11 mouse cellular contexts compared by ENCODE assay signal in the genomic region with DNA sequence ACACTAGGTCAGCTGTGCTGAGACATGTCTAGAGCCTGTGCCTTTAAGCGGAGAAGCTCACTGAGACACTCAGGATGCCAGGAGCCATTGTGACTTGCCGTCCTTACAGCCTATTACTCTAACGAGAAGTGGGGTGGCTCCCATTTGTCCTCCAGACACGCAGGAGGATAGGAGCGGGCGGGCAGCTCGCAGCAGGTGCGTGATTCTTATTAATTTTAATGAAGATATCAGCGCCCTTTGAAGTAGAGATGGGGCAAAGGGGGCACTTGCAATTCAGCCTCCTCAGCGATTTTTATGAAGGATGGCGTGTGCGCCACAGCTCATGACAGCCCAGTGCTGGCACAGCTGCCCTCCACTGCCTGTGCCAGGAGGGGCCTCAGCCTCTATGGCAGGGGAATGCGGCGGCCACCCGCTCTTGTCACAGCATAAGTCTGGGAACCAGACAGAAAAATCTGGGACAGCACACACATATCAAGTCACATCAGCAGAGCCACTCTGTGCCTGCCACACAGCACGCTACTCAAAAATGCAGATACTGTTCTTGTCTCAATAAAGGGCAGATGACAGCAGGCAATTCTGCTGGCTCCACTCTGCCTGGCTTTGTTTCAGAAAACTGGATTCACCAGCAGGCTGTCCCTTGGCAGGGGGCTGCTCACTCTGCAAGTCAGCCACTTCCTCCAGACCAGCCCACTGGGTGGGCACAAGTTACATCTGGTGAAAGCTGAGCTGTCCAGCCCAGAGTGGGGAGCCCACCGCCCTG. TPM values are rescaled to one million over a fixed set of nuclear protein-coding genes. Genes with fewer than 3 reads are reported as not detected.
DNase-seq lines count a peak whose midpoint lies in the region; ATAC-seq and TF ChIP-seq lines count a peak whose summit lies in the region.
"Had no signal": no experiment of that assay in that cellular context is flagged by ENCODE, and none has a peak within 500 bp of the region (broad histone marks: within the 10 kb centered on the region; RNA-seq: fewer than 3 reads in every experiment).

No protein-coding gene starts in this region.

- no peak overlapping the region for H3K9ac ChIP-seq in heart, embryonic 11.5 days (ENCODE audit: low read depth, low read length)
- H3K9ac ChIP-seq in hindbrain, embryonic 12.5 days = peak overlapping the region; percentile 38; the same call in 1 of the 2 replicates
- H3K9ac ChIP-seq in midbrain, embryonic 15.5 days = peak overlapping the region; percentile 17

- no peak overlapping the region for H3K4me3 ChIP-seq in heart, embryonic 11.5 days (ENCODE audit: low read depth, low read length)
- peak overlapping the region; percentile 48 for H3K4me3 ChIP-seq in cerebellum, adult 2 months (replicated peaks; ENCODE audit: insufficient read depth, low read depth, low read length)
- H3K4me3 ChIP-seq in hindbrain, embryonic 12.5 days = no peak overlapping the region
- peak overlapping the region; percentile 18 for H3K4me3 ChIP-seq in midbrain, embryonic 15.5 days

- peak; percentile 20; the same call in 1 of the 2 replicates for TF ChIP-seq POLR2A in cerebellum, adult 2 months (IDR thresholded peaks at IDR 0.05; ENCODE audit: borderline replicate concordance, insufficient read depth, low read length)

- H3K4me1 ChIP-seq in heart, embryonic 11.5 days (ENCODE audit: control insufficient read depth, insufficient read depth, low read length) = peaks cover 9% of the 10 kb centered on the region
- H3K4me1 ChIP-seq in cerebellum, adult 2 months (ENCODE audit: control insufficient read depth, insufficient read depth, low read length) = peaks cover 11% of the 10 kb centered on the region
- peaks cover 15% of the 10 kb centered on the region for H3K4me1 ChIP-seq in hindbrain, embryonic 12.5 days
- peaks cover 21% of the 10 kb centered on the region for H3K4me1 ChIP-seq in midbrain, embryonic 15.5 days

- ATAC-seq in heart, embryonic 11.5 days (replicated peaks; ENCODE audit: insufficient number of reproducible peaks, low FRiP score, low TSS enrichment) = no peak
- peak; percentile 83 for ATAC-seq in hindbrain, embryonic 12.5 days (ENCODE audit: low FRiP score)
- peak; percentile 88 for ATAC-seq in midbrain, embryonic 15.5 days (replicated peaks)

- no peaks in the 10 kb centered on the region for H3K9me3 ChIP-seq in heart, embryonic 11.5 days (replicated peaks; ENCODE audit: control insufficient read depth, low read length)
- no peaks in the 10 kb centered on the region for H3K9me3 ChIP-seq in hindbrain, embryonic 12.5 days (replicated peaks)
- no peaks in the 10 kb centered on the region for H3K9me3 ChIP-seq in midbrain, embryonic 15.5 days

- 62% methylated on average over 17 of the region's 17 CpGs for WGBS in heart, embryonic 11.5 days (ENCODE audit: insufficient replicate concordance)
- 6% methylated on average over 17 of the region's 17 CpGs for WGBS in cerebellum, adult 2 months
- 42% methylated on average over 17 of the region's 17 CpGs for WGBS in hindbrain, embryonic 12.5 days
- 21% methylated on average over 17 of the region's 17 CpGs for WGBS in midbrain, embryonic 15.5 days

- no peak for TF ChIP-seq CTCF in cerebellum, adult 2 months (IDR thresholded peaks at IDR 0.05; ENCODE audit: borderline replicate concordance, insufficient read depth, low read depth, low read length)

- no peaks in the 10 kb centered on the region for H3K27me3 ChIP-seq in heart, embryonic 11.5 days (ENCODE audit: control insufficient read depth, insufficient read depth, low read length)
- H3K27me3 ChIP-seq in cerebellum, adult 2 months (ENCODE audit: control insufficient read depth, insufficient read depth, low read length) = no peaks in the 10 kb centered on the region
- H3K27me3 ChIP-seq in hindbrain, embryonic 12.5 days = no peaks in the 10 kb centered on the region
- no peaks in the 10 kb centered on the region for H3K27me3 ChIP-seq in midbrain, embryonic 15.5 days (replicated peaks)

- peak overlapping the region; percentile 4 for H3K4me2 ChIP-seq in heart, embryonic 11.5 days
- H3K4me2 ChIP-seq in hindbrain, embryonic 12.5 days (replicated peaks) = peak overlapping the region; percentile 32
- peak overlapping the region; percentile 47 for H3K4me2 ChIP-seq in midbrain, embryonic 15.5 days

- DNase-seq in heart, adult 9 months (ENCODE audit: low spot score in 2 of 2) = no peak
- DNase-seq in cerebellum, adult 2 months = peak; percentile 54 to 62
- DNase-seq in natural killer cell, adult 2 months (ENCODE audit: low spot score in 2 of 2) = no peak
- no peak for DNase-seq in adrenal gland, adult (ENCODE audit: inconsistent age in 2 of 2, low spot score in 1 of 2)
- DNase-seq in gastrocnemius, postnatal 4 days (ENCODE audit: low spot score in 2 of 2) = no peak
- DNase-seq: kidney, postnatal 4 days had no signal

- H3K36me3 ChIP-seq in heart, embryonic 11.5 days (ENCODE audit: control insufficient read depth, insufficient read depth, low read length) = no peaks in the 10 kb centered on the region
- H3K36me3 ChIP-seq in hindbrain, embryonic 12.5 days = no peaks in the 10 kb centered on the region
- no peaks in the 10 kb centered on the region for H3K36me3 ChIP-seq in midbrain, embryonic 15.5 days (replicated peaks)

- H3K27ac ChIP-seq in heart, embryonic 11.5 days (ENCODE audit: low read depth, low read length) = peak overlapping the region; percentile 10; the same call in 1 of the 2 replicates
- H3K27ac ChIP-seq in cerebellum, adult 2 months (ENCODE audit: insufficient read depth, low read length) = 0 out of 2 replicates have a peak overlapping the region, but pooled peaks have one; percentile 3
- peak overlapping the region; percentile 75 for H3K27ac ChIP-seq in hindbrain, embryonic 12.5 days
- H3K27ac ChIP-seq in midbrain, embryonic 15.5 days = peak overlapping the region; percentile 87

RNA-seq across cellular contexts. Expression of a gene that starts 15.5 kb away (rescaled TPM):
- 8.4 and 9.2 TPM in 2 replicates for polyA plus RNA-seq in heart, embryonic 11.5 days (2014; fragmentation: Nextera tagmentation; extraction: Ambion mirVana)
- polyA plus RNA-seq in cerebellum, adult 2 months (2012; rRNA removed) = 0.79 and 1.0 TPM in 2 replicates
- 0.35 and 0.60 TPM in 2 replicates for polyA plus RNA-seq in hindbrain, embryonic 12.5 days (2016; fragmentation: Nextera tagmentation; extraction: Ambion mirVana)
- 1.0 TPM in 2 replicates for polyA plus RNA-seq in midbrain, embryonic 15.5 days (2015; fragmentation: Nextera tagmentation; extraction: Ambion mirVana)
- total RNA-seq in gastrocnemius, postnatal 4 days (2021) = 1 to 10 TPM; 1.1 to 2.2 TPM
- total RNA-seq: neutrophil, adult 5-6 weeks had no signal
- polyA plus RNA-seq: C2C12 had no signal

RNA-seq across cellular contexts. Expression of a gene that starts 25.4 kb away (rescaled TPM):
- not detected in 2 replicates for polyA plus RNA-seq in heart, embryonic 11.5 days (2014; fragmentation: Nextera tagmentation; extraction: Ambion mirVana)
- not detected in 2 replicates for polyA plus RNA-seq in cerebellum, adult 2 months (2012; rRNA removed)
- polyA plus RNA-seq in hindbrain, embryonic 12.5 days (2016; fragmentation: Nextera tagmentation; extraction: Ambion mirVana) = not detected in 2 replicates
- 0.20 and 0.23 TPM in 2 replicates for polyA plus RNA-seq in midbrain, embryonic 15.5 days (2015; fragmentation: Nextera tagmentation; extraction: Ambion mirVana)
- not detected for total RNA-seq in gastrocnemius, postnatal 4 days (2021)
- total RNA-seq: neutrophil, adult 5-6 weeks had no signal
- polyA plus RNA-seq: C2C12 had no signal

RNA-seq across cellular contexts. Expression of a gene that starts 28.0 kb away (rescaled TPM):
- 591 and 599 TPM in 2 replicates for polyA plus RNA-seq in heart, embryonic 11.5 days (2014; fragmentation: Nextera tagmentation; extraction: Ambion mirVana)
- 299 and 310 TPM in 2 replicates for polyA plus RNA-seq in cerebellum, adult 2 months (2012; rRNA removed)
- polyA plus RNA-seq in hindbrain, embryonic 12.5 days (2016; fragmentation: Nextera tagmentation; extraction: Ambion mirVana) = 614 and 629 TPM in 2 replicates
- polyA plus RNA-seq in midbrain, embryonic 15.5 days (2015; fragmentation: Nextera tagmentation; extraction: Ambion mirVana) = 356 and 383 TPM in 2 replicates
- 100 to 1,000 TPM; 452 to 563 TPM for total RNA-seq in gastrocnemius, postnatal 4 days (2021)

RNA-seq across cellular contexts. Expression of a gene that starts 41.7 kb away (rescaled TPM):
- 18.1 and 20.2 TPM in 2 replicates for polyA plus RNA-seq in heart, embryonic 11.5 days (2014; fragmentation: Nextera tagmentation; extraction: Ambion mirVana)
- 17.5 and 19.6 TPM in 2 replicates for polyA plus RNA-seq in cerebellum, adult 2 months (2012; rRNA removed)
- polyA plus RNA-seq in hindbrain, embryonic 12.5 days (2016; fragmentation: Nextera tagmentation; extraction: Ambion mirVana) = 26.7 and 31.5 TPM in 2 replicates
- 24.1 and 27.2 TPM in 2 replicates for polyA plus RNA-seq in midbrain, embryonic 15.5 days (2015; fragmentation: Nextera tagmentation; extraction: Ambion mirVana)
- total RNA-seq in gastrocnemius, postnatal 4 days (2021) = 10 to 100 TPM; 10.3 to 10.8 TPM

RNA-seq across cellular contexts. Expression of a gene that starts 55.5 kb away (rescaled TPM):
- polyA plus RNA-seq in heart, embryonic 11.5 days (2014; fragmentation: Nextera tagmentation; extraction: Ambion mirVana) = 0.20 and 0.21 TPM in 2 replicates
- not detected in 2 replicates for polyA plus RNA-seq in cerebellum, adult 2 months (2012; rRNA removed)
- polyA plus RNA-seq in hindbrain, embryonic 12.5 days (2016; fragmentation: Nextera tagmentation; extraction: Ambion mirVana) = 0.14 TPM in 1 of 2 replicates, not detected in the other
- 0.13 and 0.31 TPM in 2 replicates for polyA plus RNA-seq in midbrain, embryonic 15.5 days (2015; fragmentation: Nextera tagmentation; extraction: Ambion mirVana)
- total RNA-seq in gastrocnemius, postnatal 4 days (2021) = under 1 TPM; 0.62 to 0.81 TPM
- polyA plus RNA-seq: C2C12 had no signal

Comparison
In these comparisons a context has a peak if more than half of its experiments do, and no peak if none do; other contexts are left out.
1. H3K27ac ChIP-seq: peak in every context shown above with its lines; median percentile 87 in midbrain, embryonic 15.5 days; 75 in hindbrain, embryonic 12.5 days; 10 in heart, embryonic 11.5 days; 3 in cerebellum, adult 2 months.
2. H3K4me3 ChIP-seq: peak in cerebellum, adult 2 months (single experiment) and midbrain, embryonic 15.5 days (single experiment); none in heart, embryonic 11.5 days (single experiment) and hindbrain, embryonic 12.5 days (single experiment).
3. DNase-seq: peak in cerebellum, adult 2 months (2 of 2); none in heart, adult 9 months (0 of 2), natural killer cell, adult 2 months (0 of 2), adrenal gland, adult (0 of 2) and gastrocnemius, postnatal 4 days (0 of 2).
4. Peak in every context shown above with its lines, with median percentiles within 50 percentile points of each other: H3K4me2 ChIP-seq.